Mouse (Mus musculus): Measurements from ENCODE around the gene Lypla2.

Lypla2 gene

GRCm38 (mm10) chr4:135920304-135921241, 51.9 kb downstream of the Lypla2 start, which contains the start of gene Fuca1:
Gene Fuca1, plus strand, starts transcription at chr4:135920735.
- DNase-seq (ENCODE audit: low spot score) = peak; percentile 96

GRCm38 (mm10) chr4:135919280-135919639, 53.2 kb downstream of the Lypla2 start:
- no peak for DNase-seq (ENCODE audit: low spot score)

- no peak for DNase-seq (ENCODE audit: low spot score)
Observed at GRCm38 (mm10) chr4:135918635-135919279, 53.7 kb downstream of the Lypla2 start.

All from testis, postnatal 14 days (tissue).